7 mouse cellular contexts compared by ENCODE assay signal in the genomic region with DNA sequence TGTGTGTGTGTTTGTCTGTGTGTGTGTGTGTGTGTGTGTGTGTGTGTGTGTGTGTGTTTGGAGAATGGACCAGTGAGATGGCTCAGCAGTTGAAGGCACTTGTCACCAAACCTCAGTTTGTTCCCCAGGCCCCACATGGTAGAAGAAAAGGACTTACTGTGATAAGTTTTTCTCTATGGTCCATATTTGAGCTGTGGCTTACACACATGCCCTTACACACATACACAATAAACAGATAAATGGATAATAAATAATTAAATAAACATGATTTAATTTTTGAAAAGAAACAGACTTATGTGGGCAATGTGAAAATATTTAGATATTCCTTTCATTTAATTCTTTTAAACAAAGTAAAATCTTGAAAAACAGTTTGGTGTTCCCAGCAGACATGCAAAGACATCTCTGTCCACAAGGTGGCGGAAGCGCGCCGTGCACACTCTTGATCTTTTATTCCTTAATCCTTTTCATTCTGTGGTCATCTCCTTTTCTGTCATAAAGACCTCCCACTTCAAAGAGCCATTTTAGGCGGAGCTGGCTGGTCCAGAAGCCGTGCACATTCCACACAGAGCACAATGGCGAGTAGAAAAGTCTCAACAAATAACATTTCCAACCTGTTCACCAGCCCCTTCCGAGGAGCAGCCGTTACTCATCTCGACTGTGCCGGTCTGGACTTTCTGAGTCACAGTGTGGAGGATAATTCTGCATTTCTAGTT.
DNase-seq lines count a peak whose midpoint lies in the region; ATAC-seq and TF ChIP-seq lines count a peak whose summit lies in the region.

No protein-coding gene starts in this region.

- ATAC-seq in intestine, postnatal 0 days, result peak; percentile 51; the same call in 1 of the 2 replicates

- no peaks in the 10 kb centered on the region for H3K9me3 ChIP-seq in intestine, postnatal 0 days (ENCODE audit: control insufficient read depth)

- no peaks in the 10 kb centered on the region for H3K36me3 ChIP-seq in intestine, postnatal 0 days (ENCODE audit: control insufficient read depth, insufficient read depth)

- H3K9ac ChIP-seq in intestine, postnatal 0 days (ENCODE audit: low read depth, low read length), result no peak overlapping the region

- intact Hi-C loops in left cerebral cortex, postnatal 25 days (cut with DNase I), result loop anchor here (5.0 kb wide), 2 partner anchors 446 to 536 kb away; partner anchors contain the start of gene Ikzf2

- H3K27me3 ChIP-seq in intestine, postnatal 0 days (replicated peaks; ENCODE audit: control insufficient read depth, insufficient read depth, low read length), result no peaks in the 10 kb centered on the region

- DNase-seq in adrenal gland, adult (ENCODE audit: inconsistent age in 2 of 2, low spot score in 1 of 2), result peak; percentile 43 to 88
- DNase-seq in cerebellum, postnatal 4 days (ENCODE audit: low spot score in 2 of 2), result peak; percentile 50 to 67
- DNase-seq in gastrocnemius, postnatal 4 days (ENCODE audit: low spot score in 2 of 2), result peak; percentile 40 to 49
- peak; percentile 76 for DNase-seq in left cerebral cortex, postnatal 25 days (ENCODE audit: low spot score in 2 of 2)
- DNase-seq in mesoderm, embryonic 11.5 days (ENCODE audit: low read depth, low spot score), result peak; percentile 70
- DNase-seq in right cerebral cortex, postnatal 4 days, result peak; percentile 75

- H3K27ac ChIP-seq in intestine, postnatal 0 days (ENCODE audit: low read depth, low read length), result no peak overlapping the region

- peak overlapping the region; percentile 62 for H3K4me2 ChIP-seq in intestine, postnatal 0 days (replicated peaks; ENCODE audit: low read depth)

- H3K4me3 ChIP-seq in intestine, postnatal 0 days (ENCODE audit: low read depth, low read length), result peak overlapping the region; percentile 20; the same call in 1 of the 2 replicates

- 9% methylated on average over 11 of the region's 11 CpGs for WGBS in intestine, postnatal 0 days

- H3K4me1 ChIP-seq in intestine, postnatal 0 days (replicated peaks; ENCODE audit: control insufficient read depth, insufficient read depth, low read length), result no peaks in the 10 kb centered on the region

- TF ChIP-seq CTCF in intestine, postnatal 0 days (IDR thresholded peaks at IDR 0.05; ENCODE audit: low read depth), result peak; percentile 95
